Mouse (Mus musculus): ENCODE measurements at regions not wholly inside any gene's neighbourhood (a gene's known extent, or its start where the extent isn't known, plus 50 kb on each side); places are given as distances from the start of the nearest gene placed in this dataset.

- no peak for DNase-seq (ENCODE audit: low spot score)
These were observed 648.0 kb upstream of the Nova1 start for GRCm38 (mm10) chr12:47466740-47467139.

GRCm38 (mm10) chr12:47465924-47466323 lies 647.2 kb upstream of the Nova1 start:
- DNase-seq (ENCODE audit: low spot score) = no peak

GRCm38 (mm10) chr12:47431669-47432068 lies 612.9 kb upstream of the Nova1 start:
- DNase-seq (ENCODE audit: low spot score) = no peak

- no peak for DNase-seq (ENCODE audit: low spot score)
These were observed 593.5 kb upstream of the Nova1 start for GRCm38 (mm10) chr12:47412251-47412650.

GRCm38 (mm10) chr12:47406563-47406962 lies 587.8 kb upstream of the Nova1 start:
- no peak for DNase-seq (ENCODE audit: low spot score)

- DNase-seq (ENCODE audit: low spot score) = no peak
These were observed 587.4 kb upstream of the Nova1 start for GRCm38 (mm10) chr12:47406131-47406530.

GRCm38 (mm10) chr12:47383225-47383624 lies 564.5 kb upstream of the Nova1 start:
- DNase-seq (ENCODE audit: low spot score) = no peak

- no peak for DNase-seq (ENCODE audit: low spot score)
These were observed 534.5 kb upstream of the Nova1 start for GRCm38 (mm10) chr12:47353269-47353668.

- DNase-seq (ENCODE audit: low spot score) = no peak
These were observed 532.5 kb upstream of the Nova1 start for GRCm38 (mm10) chr12:47351229-47351628.

GRCm38 (mm10) chr12:47313413-47313812 lies 494.7 kb upstream of the Nova1 start:
- DNase-seq (ENCODE audit: low spot score) = peak; percentile 29

GRCm38 (mm10) chr12:47275904-47276303 lies 457.2 kb upstream of the Nova1 start:
- no peak for DNase-seq (ENCODE audit: low spot score)

- no peak for DNase-seq (ENCODE audit: low spot score)
These were observed 453.6 kb upstream of the Nova1 start for GRCm38 (mm10) chr12:47272309-47272708.

- no peak for DNase-seq (ENCODE audit: low spot score)
These were observed 445.4 kb upstream of the Nova1 start for GRCm38 (mm10) chr12:47264118-47264517.

- DNase-seq (ENCODE audit: low spot score) = no peak
These were observed 444.7 kb upstream of the Nova1 start for GRCm38 (mm10) chr12:47263408-47263807.

GRCm38 (mm10) chr12:47252306-47252705 lies 433.6 kb upstream of the Nova1 start:
- DNase-seq (ENCODE audit: low spot score) = no peak

GRCm38 (mm10) chr12:47243623-47244514 lies 425.1 kb upstream of the Nova1 start:
- no peak for DNase-seq (ENCODE audit: low spot score)

GRCm38 (mm10) chr12:47220016-47220415 lies 401.3 kb upstream of the Nova1 start:
- no peak for DNase-seq (ENCODE audit: low spot score)

- no peak for DNase-seq (ENCODE audit: low spot score)
These were observed 400.6 kb upstream of the Nova1 start for GRCm38 (mm10) chr12:47219340-47219739.

GRCm38 (mm10) chr12:47211417-47212104 lies 392.8 kb upstream of the Nova1 start:
- DNase-seq (ENCODE audit: low spot score) = no peak

- DNase-seq (ENCODE audit: low spot score) = no peak
These were observed 384.2 kb upstream of the Nova1 start for GRCm38 (mm10) chr12:47202936-47203335.

- no peak for DNase-seq (ENCODE audit: low spot score)
These were observed 379.9 kb upstream of the Nova1 start for GRCm38 (mm10) chr12:47198609-47199008.

GRCm38 (mm10) chr12:47164736-47165135 lies 346.0 kb upstream of the Nova1 start:
- DNase-seq (ENCODE audit: low spot score) = no peak

- DNase-seq (ENCODE audit: low spot score) = peak; percentile 24
These were observed 345.4 kb upstream of the Nova1 start for GRCm38 (mm10) chr12:47164031-47164717.

Measured in layer of hippocampus, adult 9-10 months (tissue).